Mouse (Mus musculus) limb, embryonic 15.5 days (tissue): ENCODE data around the gene Fezf1. TPM values are rescaled to one million over a fixed set of nuclear protein-coding genes. Genes with fewer than 3 reads are reported as not detected.

Experiments used
- ATAC-seq: fragments of 200-750 bp; cut with Nextera tagmentation; 2 replicates; pipeline ENCODE4 v1.8.0; 2017; ENCODE audit warnings: low read depth, moderate TSS enrichment; ENCODE audit not compliant: insufficient number of reproducible peaks, low FRiP score, low TSS enrichment
- H3K27ac ChIP-seq: fragments of 300-500 bp; sonication (generic); 2 replicates; pipeline ENCODE4 v1.5.1; 2015; ENCODE audit warnings: moderate library complexity, mild to moderate bottlenecking, inconsistent platforms
- H3K27me3 ChIP-seq: fragments of 300-500 bp; sonication (generic); 2 replicates; pipeline ENCODE4 v1.6.1; 2015; ENCODE audit warnings: inconsistent platforms
- H3K36me3 ChIP-seq: fragments of 300-500 bp; sonication (generic); 2 replicates; pipeline ENCODE4 v1.6.1; 2015; ENCODE audit warnings: inconsistent platforms
- H3K4me1 ChIP-seq: fragments of 300-500 bp; sonication (generic); 2 replicates; pipeline ENCODE4 v1.6.1; 2015; ENCODE audit warnings: inconsistent platforms
- H3K4me2 ChIP-seq: fragments of 300-500 bp; sonication (generic); 2 replicates; pipeline ENCODE4 v1.6.1; 2015; ENCODE audit warnings: mild to moderate bottlenecking, inconsistent platforms
- H3K4me3 ChIP-seq: fragments of 300-500 bp; sonication (generic); 2 replicates; pipeline ENCODE4 v1.5.1; 2015; ENCODE audit warnings: mild to moderate bottlenecking, inconsistent platforms
- H3K9ac ChIP-seq: fragments of 300-500 bp; sonication (generic); 2 replicates; pipeline ENCODE4 v1.6.1; 2015; ENCODE audit warnings: inconsistent platforms
- H3K9me3 ChIP-seq: fragments of 300-500 bp; sonication (generic); 2 replicates; pipeline ENCODE4 v1.6.1; 2016; ENCODE audit warnings: inconsistent platforms
- WGBS: fragments of 180-500 bp; shearing (Covaris S2); methylation state at CpG from one replicate; pipeline ENCODE4 v1.1.7; 2015; 5-methylcytosine and 5-hydroxymethylcytosine counted together
- polyA plus RNA-seq: library from polyadenylated mRNA; unstranded; fragments of >200 nt; fragmentation: Nextera tagmentation; extraction: Ambion mirVana; gene quantifications from 2 replicates; pipeline ENCODE4 v1.2.1, GENCODE M21; 2015

Fezf1 gene
- polyA plus RNA-seq, 1 experiment from 2014 or later: not detected

DNA sequence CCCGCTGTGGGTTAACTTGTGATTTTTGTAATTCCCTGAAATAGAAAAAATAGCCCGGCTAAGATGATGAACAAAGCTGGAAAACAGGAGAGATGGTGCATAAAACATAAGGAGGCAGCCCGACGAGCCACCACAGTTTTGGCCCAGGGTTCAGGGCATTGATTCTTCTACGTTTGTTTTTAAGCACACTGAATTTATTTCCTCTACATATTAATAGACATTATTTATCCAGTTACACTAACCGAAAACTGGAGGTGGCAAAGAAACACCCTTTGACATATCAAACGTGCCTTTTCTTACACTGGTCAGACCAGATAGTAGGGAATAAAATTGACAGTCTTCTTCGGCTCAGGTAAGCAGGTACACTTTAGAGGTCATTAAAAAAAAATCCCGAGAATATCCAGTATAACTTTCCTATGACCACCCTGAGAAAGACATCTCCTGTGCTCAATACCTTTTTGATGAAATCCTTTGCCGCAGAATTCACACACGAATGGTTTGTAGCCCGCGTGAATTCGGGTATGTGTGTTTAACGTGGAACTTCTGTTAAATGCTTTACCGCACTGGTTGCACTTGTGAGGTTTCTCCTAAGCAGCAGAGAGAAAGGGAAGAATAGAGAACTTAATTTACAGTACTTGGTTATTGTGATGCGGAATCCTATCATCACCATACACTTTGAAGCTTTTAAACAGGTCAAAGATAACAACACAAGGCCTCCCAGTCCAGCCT, 1.9 kb downstream of the Fezf1 start:
- Histone ChIP-seq H3K9me3 (no peaks in the 10 kb centered on the region), H3K9ac (no peak overlapping the region), H3K27me3 (peaks cover 84% of the 10 kb centered on the region), H3K36me3 (no peaks in the 10 kb centered on the region), H3K4me3 (no peak overlapping the region), H3K27ac (no peak overlapping the region), H3K4me1 (peaks cover 33% of the 10 kb centered on the region), H3K4me2 (no peak overlapping the region)
- WGBS: 3% methylated on average over 17 of the region's 17 CpGs
- no peak for ATAC-seq

- Histone ChIP-seq H3K27me3 (peaks cover 82% of the 10 kb centered on the region), H3K4me3 (no peak overlapping the region), H3K27ac (no peak overlapping the region), H3K36me3 (no peaks in the 10 kb centered on the region), H3K9ac (no peak overlapping the region), H3K4me2 (no peak overlapping the region), H3K9me3 (no peaks in the 10 kb centered on the region), H3K4me1 (peaks cover 33% of the 10 kb centered on the region)
- WGBS: 2% methylated on average over 23 of the region's 23 CpGs
- no peak for ATAC-seq
Measured at GRCm38 (mm10) chr6:23245545-23246011, 2.6 kb downstream of the Fezf1 start.

- no peak overlapping the region for H3K4me2 ChIP-seq
- H3K4me1 ChIP-seq: peaks cover 32% of the 10 kb centered on the region
- H3K36me3 ChIP-seq: no peaks in the 10 kb centered on the region
- H3K9me3 ChIP-seq: no peaks in the 10 kb centered on the region
- WGBS: 15% methylated on average over 9 of the region's 9 CpGs
- no peak overlapping the region for H3K9ac ChIP-seq
- H3K27me3 ChIP-seq: peaks cover 78% of the 10 kb centered on the region
- H3K27ac ChIP-seq: no peak overlapping the region
- ATAC-seq: no peak
- no peak overlapping the region for H3K4me3 ChIP-seq
Measured at GRCm38 (mm10) chr6:23245121-23245520, 3.0 kb downstream of the Fezf1 start.

DNA sequence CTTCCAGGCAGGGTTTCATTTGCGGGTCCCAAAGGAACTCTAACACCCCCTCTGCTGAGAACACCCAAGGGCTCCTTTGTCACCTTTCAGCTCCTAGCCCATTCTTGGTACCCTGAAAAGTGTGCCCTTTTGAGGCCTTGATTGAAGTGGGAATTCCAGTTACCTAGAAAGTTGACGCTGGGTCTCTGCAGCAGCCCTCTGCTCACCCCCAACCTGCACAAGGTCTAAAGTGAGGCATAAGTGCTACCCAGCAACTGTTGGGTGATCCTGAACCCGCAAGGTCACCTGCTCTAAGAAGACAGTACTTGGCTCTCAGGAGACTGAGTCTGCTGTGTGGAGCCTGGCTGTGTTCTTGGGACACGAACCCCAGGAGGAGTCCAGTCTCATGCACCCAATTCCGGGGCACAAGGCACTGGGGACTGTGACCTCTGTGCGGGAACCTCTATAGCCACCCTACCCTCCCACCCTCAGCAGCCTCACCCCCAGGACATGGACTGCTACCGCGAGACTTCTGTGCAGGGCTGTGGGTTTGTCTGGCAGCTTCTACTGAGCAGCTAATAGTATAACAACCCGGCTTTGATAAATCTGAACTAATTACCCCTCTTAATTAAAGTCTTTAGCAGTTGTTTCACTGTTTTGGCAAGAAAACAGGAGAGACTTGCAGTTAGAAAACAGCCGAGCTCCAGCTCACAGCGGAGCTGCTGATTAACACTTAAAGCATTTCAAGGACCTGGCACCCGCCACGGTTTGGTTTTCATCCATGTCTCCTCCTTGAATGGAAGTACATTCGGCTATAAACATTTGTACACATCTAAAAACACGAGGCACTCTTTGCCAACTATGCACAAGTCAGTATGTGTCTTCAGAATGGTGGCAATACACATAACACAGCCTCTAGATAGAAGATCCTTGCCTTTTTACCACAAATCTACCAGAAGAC, 4.1 kb downstream of the Fezf1 start:
- H3K27me3 ChIP-seq: peaks cover 67% of the 10 kb centered on the region
- no peak overlapping the region for H3K27ac ChIP-seq
- H3K9me3 ChIP-seq: no peaks in the 10 kb centered on the region
- 2% methylated on average over 15 of the region's 15 CpGs for WGBS
- H3K9ac ChIP-seq: no peak overlapping the region
- peaks cover 23% of the 10 kb centered on the region for H3K4me1 ChIP-seq
- H3K4me3 ChIP-seq: no peak overlapping the region
- ATAC-seq: no peak
- no peaks in the 10 kb centered on the region for H3K36me3 ChIP-seq
- no peak overlapping the region for H3K4me2 ChIP-seq

- no peak overlapping the region for H3K27ac ChIP-seq
- H3K27me3 ChIP-seq: no peaks in the 10 kb centered on the region
- H3K9me3 ChIP-seq: no peaks in the 10 kb centered on the region
- no peaks in the 10 kb centered on the region for H3K36me3 ChIP-seq
- 52% methylated on average over 3 of the region's 3 CpGs for WGBS
- 0 out of 2 replicates have a peak, but pooled peaks cover 2% of the 10 kb centered on the region for H3K4me1 ChIP-seq
- H3K4me3 ChIP-seq: no peak overlapping the region
- H3K9ac ChIP-seq: no peak overlapping the region
- no peak overlapping the region for H3K4me2 ChIP-seq
- ATAC-seq: no peak
Measured at GRCm38 (mm10) chr6:23211499-23211898, 36.7 kb downstream of the Fezf1 start.

GRCm38 (mm10) chr6:23207791-23208190, 40.4 kb downstream of the Fezf1 start:
- Histone ChIP-seq H3K27me3 (no peaks in the 10 kb centered on the region), H3K9me3 (no peaks in the 10 kb centered on the region), H3K4me2 (no peak overlapping the region), H3K9ac (no peak overlapping the region), H3K4me1 (0 out of 2 replicates have a peak, but pooled peaks cover 2% of the 10 kb centered on the region), H3K27ac (no peak overlapping the region), H3K4me3 (no peak overlapping the region), H3K36me3 (no peaks in the 10 kb centered on the region)
- 57% methylated on average over 4 of the region's 4 CpGs for WGBS
- no peak for ATAC-seq

DNA sequence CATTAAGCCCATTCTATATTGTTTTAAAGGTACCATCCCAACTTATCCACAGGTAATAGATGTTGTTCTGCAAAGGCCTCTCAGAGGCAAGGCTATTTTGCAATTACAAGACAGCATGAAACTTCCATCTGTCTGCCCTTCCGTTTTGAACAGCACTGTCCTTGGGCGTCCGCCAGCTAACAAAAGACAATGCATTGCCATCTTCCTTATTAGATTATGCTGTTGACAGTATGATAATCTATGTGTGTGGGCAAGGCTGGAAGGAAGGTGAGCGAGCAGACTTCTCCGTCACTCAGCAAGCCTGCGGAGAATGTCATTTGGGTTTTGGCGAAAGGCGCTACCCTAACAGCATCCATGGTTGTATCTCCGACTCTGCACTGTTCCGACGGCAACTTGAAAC, 45.5 kb downstream of the Fezf1 start:
- Histone ChIP-seq H3K36me3 (no peaks in the 10 kb centered on the region), H3K4me3 (no peak overlapping the region), H3K4me2 (no peak overlapping the region), H3K4me1 (no peaks in the 10 kb centered on the region), H3K27me3 (no peaks in the 10 kb centered on the region), H3K9ac (no peak overlapping the region), H3K9me3 (no peaks in the 10 kb centered on the region), H3K27ac (no peak overlapping the region)
- WGBS: 80% methylated on average over 11 of the region's 11 CpGs
- ATAC-seq: no peak

Other genes with a start within 250 kb of the Fezf1 start
- gene Aass, start 115.4 kb downstream of the Fezf1 start, polyA plus RNA-seq: 2.1 and 2.2 TPM in 2 replicates